Mouse (Mus musculus): ENCODE results near the gene Qprt. TPM values are rescaled to one million over a fixed set of nuclear protein-coding genes. Genes with fewer than 3 reads are reported as not detected.

Qprt gene
- total RNA-seq, 2 experiments from 2014 or later = 0.31 to 0.53 TPM

- intact Hi-C loops (cut with DNase I) = loop anchor here (1.0 to 5.0 kb wide), 4 partner anchors 77 to 272 kb away; partner anchors contain the start of genes Asphd1 and Maz
- TF ChIP-seq CTCF (IDR thresholded peaks at IDR 0.05) = peak; percentile 82
- Histone ChIP-seq H3K4me3 (peak overlapping the region; percentile 56), H3K27ac (0 out of 2 replicates have a peak overlapping the region, but pooled peaks have one; percentile 1)
- peak; percentile 43 for DNase-seq
Measured at GRCm38 (mm10) chr7:127104560-127105332, 17.3 kb downstream of the Qprt start.

GRCm38 (mm10) chr7:127103960-127104359 is 18.1 kb downstream of the Qprt start:
- intact Hi-C loops (cut with DNase I) = loop anchor here (1.0 to 5.0 kb wide), 4 partner anchors 77 to 271 kb away; partner anchors contain the start of genes Asphd1 and Maz
- Histone ChIP-seq H3K27ac (0 out of 2 replicates have a peak overlapping the region, but pooled peaks have one; percentile 1), H3K4me3 (no peak overlapping the region)
- no peak for DNase-seq
- TF ChIP-seq CTCF (IDR thresholded peaks at IDR 0.05) = no peak

- no peak overlapping the region for H3K4me3 ChIP-seq
- intact Hi-C loops (cut with DNase I) = loop anchor here (5.0 kb wide), 1 partner anchor 75 kb away; the partner anchor contains the start of gene Maz
Measured at GRCm38 (mm10) chr7:127102148-127102547, 19.9 kb downstream of the Qprt start.

GRCm38 (mm10) chr7:127101451-127102016 is 20.5 kb downstream of the Qprt start:
- no peak overlapping the region for H3K27ac ChIP-seq
- intact Hi-C loops (cut with DNase I) = loop anchor here (5.0 kb wide), 1 partner anchor 74 kb away; the partner anchor contains the start of gene Maz
- H3K4me3 ChIP-seq = no peak overlapping the region
- no peak for TF ChIP-seq CTCF (IDR thresholded peaks at IDR 0.05)
- no peak for DNase-seq

More at GRCm38 (mm10) chr7:127102148-127102547, 19.9 kb downstream of the Qprt start:
- TF ChIP-seq CTCF (IDR thresholded peaks at IDR 0.05) = no peak
- H3K27ac ChIP-seq = no peak overlapping the region
- DNase-seq = no peak

GRCm38 (mm10) chr7:127099528-127099927 is 22.5 kb downstream of the Qprt start:
- intact Hi-C loops (cut with DNase I) = no loop called here
- no peak overlapping the region for H3K4me3 ChIP-seq
- H3K27ac ChIP-seq = no peak overlapping the region
- DNase-seq = no peak
- TF ChIP-seq CTCF (IDR thresholded peaks at IDR 0.05) = no peak

GRCm38 (mm10) chr7:127098950-127099349 is 23.1 kb downstream of the Qprt start:
- Histone ChIP-seq H3K4me3 (no peak overlapping the region), H3K27ac (no peak overlapping the region)
- no peak for DNase-seq
- intact Hi-C loops (cut with DNase I) = no loop called here
- TF ChIP-seq CTCF (IDR thresholded peaks at IDR 0.05) = no peak

GRCm38 (mm10) chr7:127098521-127098920 is 23.5 kb downstream of the Qprt start:
- Histone ChIP-seq H3K4me3 (no peak overlapping the region), H3K27ac (no peak overlapping the region)
- intact Hi-C loops (cut with DNase I) = no loop called here
- no peak for DNase-seq
- no peak for TF ChIP-seq CTCF (IDR thresholded peaks at IDR 0.05)

- no peak for TF ChIP-seq CTCF (IDR thresholded peaks at IDR 0.05)
- Histone ChIP-seq H3K27ac (no peak overlapping the region), H3K4me3 (no peak overlapping the region)
- no peak for DNase-seq
- intact Hi-C loops (cut with DNase I) = no loop called here
Measured at GRCm38 (mm10) chr7:127096456-127096855, 25.6 kb downstream of the Qprt start.

- no peak for TF ChIP-seq CTCF (IDR thresholded peaks at IDR 0.05)
- Histone ChIP-seq H3K27ac (no peak overlapping the region), H3K4me3 (no peak overlapping the region)
- intact Hi-C loops (cut with DNase I) = no loop called here
- no peak for DNase-seq
Measured at GRCm38 (mm10) chr7:127093914-127094313, 28.1 kb downstream of the Qprt start.

- Histone ChIP-seq H3K27ac (peak within 1 kb of the TSS; percentile 74), H3K4me3 (peak within 1 kb of the TSS; percentile 63)
- intact Hi-C loops (cut with DNase I) = no loop called here
- no peak for TF ChIP-seq CTCF (IDR thresholded peaks at IDR 0.05)
- DNase-seq = peak; percentile 60
Measured at GRCm38 (mm10) chr7:127091114-127091896, 30.7 kb downstream of the Qprt start, which contains the start of gene AI467606. Gene AI467606 (plus strand): TSS chr7:127091359.

- Histone ChIP-seq H3K4me3 (no peak overlapping the region), H3K27ac (peak overlapping the region; percentile 35; the same call in 1 of the 2 replicates)
- no peak for DNase-seq
- intact Hi-C loops (cut with DNase I) = no loop called here
- no peak for TF ChIP-seq CTCF (IDR thresholded peaks at IDR 0.05)
Measured at GRCm38 (mm10) chr7:127090154-127091113, 31.6 kb downstream of the Qprt start.

Measured in gastrocnemius, adult 2 months (tissue).